Mouse (Mus musculus): Measurements from ENCODE around the gene Gm4027. TPM values are rescaled to one million over a fixed set of nuclear protein-coding genes. Genes with fewer than 3 reads are reported as not detected.
"Not testable (repeated sequence)": the region's sequence is repeated elsewhere in the genome, so short reads cannot be mapped to it uniquely, and the experiment has no call there.

Gene Gm4027
- not detected in 2 replicates for polyA plus RNA-seq (2012; rRNA removed)

GRCm38 (mm10) chr12:87618569-87618968, at the start of gene Gm4027:
TSS of gene Gm4027 (plus strand) at chr12:87618869.
- not testable (repeated sequence) for H3K36me3 ChIP-seq (ENCODE audit: control insufficient read depth, insufficient read depth, low read length); H3K4me1 ChIP-seq (ENCODE audit: control insufficient read depth, insufficient read depth, insufficient read length, low read length); H3K4me3 ChIP-seq (ENCODE audit: low read depth, low read length); H3K27me3 ChIP-seq (ENCODE audit: control insufficient read depth, insufficient read depth, low read length); H3K27ac ChIP-seq (ENCODE audit: insufficient read depth, low read depth, low read length)
- WGBS = 79% methylated on average over 6 of the region's 7 CpGs

GRCm38 (mm10) chr12:87601388-87601787, 17.3 kb upstream of the Gm4027 start:
- WGBS = 5% methylated on average over 2 of the region's 2 CpGs
- not testable (repeated sequence) for H3K27me3 ChIP-seq (ENCODE audit: control insufficient read depth, insufficient read depth, low read length); H3K36me3 ChIP-seq (ENCODE audit: control insufficient read depth, insufficient read depth, low read length); H3K27ac ChIP-seq (ENCODE audit: insufficient read depth, low read depth, low read length); H3K4me1 ChIP-seq (ENCODE audit: control insufficient read depth, insufficient read depth, insufficient read length, low read length); H3K4me3 ChIP-seq (ENCODE audit: low read depth, low read length)

DNA sequence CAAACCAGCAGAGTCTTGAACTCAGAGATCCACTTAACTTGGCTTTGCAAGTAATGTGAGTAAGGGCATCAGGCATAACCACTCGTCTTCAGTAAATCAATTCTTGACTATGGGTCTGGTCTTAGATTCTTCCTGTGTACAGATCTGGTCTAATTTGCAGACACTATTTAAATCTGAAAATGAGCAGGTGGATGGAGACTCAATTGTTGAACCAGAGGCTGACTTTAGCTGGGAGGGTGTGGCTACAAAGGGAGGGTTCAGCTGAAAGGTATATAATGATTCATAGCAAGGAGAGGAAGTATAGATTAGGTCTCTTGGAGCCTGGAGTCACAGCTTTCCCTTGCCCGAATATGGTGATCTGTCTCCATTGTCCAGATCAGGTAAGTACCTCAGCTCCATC, 16.3 kb upstream of the Gm4027 start, which contains the start of gene Oog1:
Gene Oog1, plus strand, starts transcription at position 301 of the 400 bp plus-strand sequence.
- H3K4me1 ChIP-seq (ENCODE audit: control insufficient read depth, insufficient read depth, insufficient read length, low read length); H3K4me3 ChIP-seq (ENCODE audit: low read depth, low read length); H3K36me3 ChIP-seq (ENCODE audit: control insufficient read depth, insufficient read depth, low read length); H3K27me3 ChIP-seq (ENCODE audit: control insufficient read depth, insufficient read depth, low read length); H3K27ac ChIP-seq (ENCODE audit: insufficient read depth, low read depth, low read length): not testable (repeated sequence)
- 59% methylated on average over 1 of the region's 2 CpGs for WGBS

GRCm38 (mm10) chr12:87644520-87644919, 25.9 kb downstream of the Gm4027 start, which contains the start of gene Gm16381:
TSS of gene Gm16381 (minus strand) at chr12:87644620.
- not testable (repeated sequence) for H3K27ac ChIP-seq (ENCODE audit: insufficient read depth, low read depth, low read length); H3K36me3 ChIP-seq (ENCODE audit: control insufficient read depth, insufficient read depth, low read length); H3K27me3 ChIP-seq (ENCODE audit: control insufficient read depth, insufficient read depth, low read length); H3K4me3 ChIP-seq (ENCODE audit: low read depth, low read length); H3K4me1 ChIP-seq (ENCODE audit: control insufficient read depth, insufficient read depth, insufficient read length, low read length)
- 66% methylated on average over 2 of the region's 2 CpGs for WGBS

- not testable (repeated sequence) for H3K36me3 ChIP-seq (ENCODE audit: control insufficient read depth, insufficient read depth, low read length); H3K27me3 ChIP-seq (ENCODE audit: control insufficient read depth, insufficient read depth, low read length); H3K4me1 ChIP-seq (ENCODE audit: control insufficient read depth, insufficient read depth, insufficient read length, low read length); H3K4me3 ChIP-seq (ENCODE audit: low read depth, low read length); H3K27ac ChIP-seq (ENCODE audit: insufficient read depth, low read depth, low read length)
- WGBS = 41% methylated on average over 2 of the region's 4 CpGs
These were observed 34.4 kb downstream of the Gm4027 start for GRCm38 (mm10) chr12:87652916-87653703.

Other genes with a start within 250 kb of the Gm4027 start
- gene Sptlc2, start 230.5 kb upstream of the Gm4027 start, polyA plus RNA-seq (2012; rRNA removed) = 10.7 and 13.5 TPM in 2 replicates
- 2.9 and 4.1 TPM in 2 replicates for gene Slirp, start 175.0 kb upstream of the Gm4027 start, polyA plus RNA-seq (2012; rRNA removed)
- gene Alkbh1, start 174.9 kb upstream of the Gm4027 start, polyA plus RNA-seq (2012; rRNA removed) = 5.7 and 6.0 TPM in 2 replicates
- gene Snw1, start 146.6 kb upstream of the Gm4027 start, polyA plus RNA-seq (2012; rRNA removed) = 0.99 and 2.7 TPM in 2 replicates
- gene Gm5788, start 124.1 kb upstream of the Gm4027 start, polyA plus RNA-seq (2012; rRNA removed) = not detected in 2 replicates
- not detected in 2 replicates for gene Gm8300, start 104.6 kb upstream of the Gm4027 start, polyA plus RNA-seq (2012; rRNA removed)
- not detected in 2 replicates for gene Oog1, start 16.2 kb upstream of the Gm4027 start, polyA plus RNA-seq (2012; rRNA removed)
- not detected in 2 replicates for gene Gm16381, start 25.8 kb downstream of the Gm4027 start, polyA plus RNA-seq (2012; rRNA removed)
- not detected in 2 replicates for gene Gm21319, start 156.9 kb downstream of the Gm4027 start, polyA plus RNA-seq (2012; rRNA removed)
- not detected in 2 replicates for gene Gm21936, start 176.6 kb downstream of the Gm4027 start, polyA plus RNA-seq (2012; rRNA removed)
- gene BB287469, start 197.7 kb downstream of the Gm4027 start, polyA plus RNA-seq (2012; rRNA removed) = not detected in 2 replicates
- not detected in 2 replicates for gene Gm2001, start 223.5 kb downstream of the Gm4027 start, polyA plus RNA-seq (2012; rRNA removed)

All from small intestine, adult 2 months (tissue).